Mouse (Mus musculus) ES-E14 (cell line): ENCODE data around the gene Pdzd2. TPM values are rescaled to one million over a fixed set of nuclear protein-coding genes. Genes with fewer than 3 reads are reported as not detected.
A peak's percentile ranks its signal among the peaks of the same experiment; 100 is the strongest.

Experiments
- DNase-seq: peaks from one replicate; pipeline ENCODE4 v3.0.0-alpha.2; 2013; ENCODE audit warnings: low read depth, low spot score
- H3K27ac ChIP-seq: 2 replicates; pipeline ENCODE4 v1.5.1; 2012; ENCODE audit warnings: low read depth, mild to moderate bottlenecking, low read length, moderate library complexity, mixed read lengths; ENCODE audit not compliant: poor library complexity, insufficient read depth, severe bottlenecking
- H3K36me3 ChIP-seq: 2 replicates; pipeline ENCODE4 v1.6.1; 2012; ENCODE audit warnings: mild to moderate bottlenecking, low read length, moderate library complexity, mixed read lengths; ENCODE audit not compliant: control insufficient read depth, poor library complexity, insufficient read depth, severe bottlenecking
- H3K4me1 ChIP-seq, 2 experiments: fragments of 150-350 bp in 1 of 2; sonication (generic) in 1 of 2; 2 replicates each; pipeline ENCODE4 v1.6.1; 2012; ENCODE audit warnings: low read length in 2 of 2, mild to moderate bottlenecking in 1 of 2, mixed read lengths in 1 of 2; ENCODE audit not compliant: control insufficient read depth in 2 of 2, insufficient read depth in 2 of 2, poor library complexity in 1 of 2
- H3K4me3 ChIP-seq, 2 experiments: fragments of 150-350 bp in 1 of 2; sonication (generic) in 1 of 2; 2 replicates each; pipeline ENCODE4 v1.5.1; 2012; ENCODE audit warnings: low read length in 2 of 2, low read depth in 1 of 2, mild to moderate bottlenecking in 1 of 2, mixed read lengths in 1 of 2; ENCODE audit not compliant: insufficient read depth in 1 of 2, poor library complexity in 1 of 2, severe bottlenecking in 1 of 2
- H3K9ac ChIP-seq: 2 replicates; pipeline ENCODE4 v1.6.1; 2012; ENCODE audit warnings: low read depth, mild to moderate bottlenecking, low read length, mixed read lengths; ENCODE audit not compliant: poor library complexity, insufficient read depth, severe bottlenecking
- H3K9me3 ChIP-seq: fragments of 150-350 bp; sonication (generic); 2 replicates; pipeline ENCODE4 v1.6.1; 2012; ENCODE audit warnings: low read depth, mild to moderate bottlenecking, low read length; ENCODE audit not compliant: control insufficient read depth, insufficient read depth
- CHD2 ChIP-seq: IDR thresholded peaks from 2 replicates; pipeline ENCODE4 v1.6.1; 2014; ENCODE audit warnings: mild to moderate bottlenecking, low read depth, low read length, inconsistent platforms
- HCFC1 ChIP-seq: IDR thresholded peaks from 2 replicates; pipeline ENCODE4 v1.6.1; 2012; ENCODE audit warnings: low read length, inconsistent platforms, borderline replicate concordance; ENCODE audit not compliant: insufficient read depth
- MAFK ChIP-seq: IDR thresholded peaks from 2 replicates; pipeline ENCODE4 v1.6.1; 2014; ENCODE audit warnings: mild to moderate bottlenecking, low read depth, low read length, inconsistent platforms; ENCODE audit not compliant: insufficient read depth
- ZC3H11A ChIP-seq: IDR thresholded peaks from 2 replicates; pipeline ENCODE4 v1.6.1; 2012; ENCODE audit warnings: low read depth, mild to moderate bottlenecking, inconsistent platforms, low read length, borderline replicate concordance
- ZNF384 ChIP-seq: IDR thresholded peaks from 2 replicates; pipeline ENCODE4 v1.6.1; 2012; ENCODE audit warnings: low read depth, low read length, inconsistent platforms
- in situ Hi-C, 2 experiments: fragments of 600-800 bp; cut with MboI; formaldehyde crosslinking; loops; one replicate each; pipeline ENCODE4 v1.15.1; 2025; ENCODE audit warnings: low sequenced_read_pairs in 2 of 2, inconsistent platforms in 1 of 2; ENCODE audit not compliant: unreplicated experiment in 2 of 2
- total RNA-seq: library from RNA; depleted of rRNA; stranded (reverse); fragments of 300-350 nt; gene quantifications from 2 replicates; pipeline ENCODE4 v1.2.3, GENCODE M21; 2012

The Pdzd2 gene
- total RNA-seq, 1 experiment = 6.3 TPM

DNA sequence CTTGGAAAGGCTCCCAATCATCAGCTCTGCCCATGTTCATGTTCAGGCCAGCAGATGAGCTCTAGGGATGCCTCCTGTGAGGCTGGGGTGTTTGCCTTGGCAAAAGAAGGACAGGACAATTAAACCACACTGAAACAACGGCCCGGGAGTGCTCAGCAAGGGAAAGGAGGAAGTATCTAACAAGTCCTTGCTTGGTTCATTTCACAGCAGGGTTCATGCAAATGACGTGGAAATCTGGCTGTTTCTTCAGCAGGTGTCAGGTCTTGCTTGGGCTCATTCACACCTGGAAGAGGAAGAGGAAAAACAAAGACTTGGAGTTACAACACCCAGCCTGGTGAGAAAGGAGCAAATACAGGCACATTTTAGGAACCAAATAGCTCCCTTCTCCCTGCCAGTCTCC is 147.1 kb downstream of the Pdzd2 start:
- no peaks in the 10 kb centered on the region for H3K4me1 ChIP-seq
- no peak for DNase-seq
- in situ Hi-C loops = loop anchor here in 1 of 2 experiments (10.0 kb wide), 1 partner anchor 202 kb away; no protein-coding TSS in a partner anchor
- TF ChIP-seq HCFC1 (no peak), ZC3H11A (no peak), ZNF384 (no peak), MAFK (no peak), CHD2 (no peak)
- no peak overlapping the region for H3K27ac ChIP-seq
- no peaks in the 10 kb centered on the region for H3K9me3 ChIP-seq
- H3K4me3 ChIP-seq = no peak overlapping the region
- no peaks in the 10 kb centered on the region for H3K36me3 ChIP-seq
- H3K9ac ChIP-seq = no peak overlapping the region

DNA sequence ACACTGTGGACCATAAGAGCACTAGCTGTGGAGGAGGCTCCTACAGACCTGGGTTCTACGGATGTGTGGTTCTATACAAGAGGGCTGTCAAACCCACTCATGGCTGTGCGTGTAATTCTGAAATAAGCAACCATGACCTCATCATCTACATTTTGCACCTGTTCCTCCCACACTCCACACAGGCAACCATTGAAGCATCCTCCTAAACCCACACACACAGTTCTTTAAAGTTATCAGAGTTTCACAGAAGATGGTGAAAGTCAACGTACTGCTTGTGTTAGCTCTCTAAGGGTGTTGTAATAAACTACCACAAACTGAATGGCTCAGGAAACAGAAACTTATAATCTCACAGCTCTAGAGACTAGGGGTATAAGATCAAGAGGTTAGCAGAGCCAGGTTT is 151.1 kb downstream of the Pdzd2 start:
- in situ Hi-C loops = loop anchor here in 1 of 2 experiments (5.0 kb wide), 1 partner anchor 204 kb away; no protein-coding TSS in a partner anchor

DNA sequence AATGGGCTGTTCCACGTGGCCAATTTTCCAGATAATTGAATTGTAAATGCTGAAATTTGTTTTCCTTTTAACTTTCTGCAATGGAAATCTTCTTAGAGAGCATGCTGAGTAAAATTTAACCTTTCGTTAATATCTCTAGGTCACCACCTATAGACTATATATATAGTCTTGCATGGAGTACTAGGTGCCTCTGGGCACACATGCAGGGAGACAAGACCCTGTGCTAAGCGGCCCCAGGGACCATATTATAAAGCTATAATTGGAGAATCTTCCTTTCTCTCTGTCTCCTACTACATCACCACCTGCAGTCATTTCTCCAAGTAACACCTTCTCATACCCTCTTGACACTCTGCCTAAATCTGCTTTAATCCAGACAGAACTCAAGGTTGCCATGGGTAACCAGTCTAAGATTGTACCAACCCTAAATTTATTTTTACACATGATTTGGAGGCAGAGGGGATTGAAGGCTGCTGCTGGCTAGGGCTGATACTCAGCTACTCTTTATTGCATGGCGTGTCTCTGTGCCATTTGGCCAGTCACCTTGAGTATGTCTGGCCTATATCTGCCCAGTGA is 152.8 kb downstream of the Pdzd2 start:
- DNase-seq = no peak
- H3K4me1 ChIP-seq = no peaks in the 10 kb centered on the region
- TF ChIP-seq HCFC1 (no peak), MAFK (no peak), CHD2 (no peak), ZC3H11A (no peak), ZNF384 (no peak)
- H3K9me3 ChIP-seq = no peaks in the 10 kb centered on the region
- H3K27ac ChIP-seq = no peak overlapping the region
- no peak overlapping the region for H3K4me3 ChIP-seq
- no peaks in the 10 kb centered on the region for H3K36me3 ChIP-seq
- in situ Hi-C loops = loop anchor here in 1 of 2 experiments (5.0 kb wide), 1 partner anchor 205 kb away; no protein-coding TSS in a partner anchor
- no peak overlapping the region for H3K9ac ChIP-seq

More for the DNA sequence above, 151.1 kb downstream of the Pdzd2 start:
- Histone ChIP-seq H3K36me3 (no peaks in the 10 kb centered on the region), H3K9me3 (no peaks in the 10 kb centered on the region), H3K4me3 (no peak overlapping the region), H3K9ac (no peak overlapping the region), H3K4me1 (no peaks in the 10 kb centered on the region), H3K27ac (no peak overlapping the region)
- TF ChIP-seq MAFK (no peak), CHD2 (no peak), ZC3H11A (no peak), ZNF384 (no peak), HCFC1 (no peak)
- no peak for DNase-seq

DNA sequence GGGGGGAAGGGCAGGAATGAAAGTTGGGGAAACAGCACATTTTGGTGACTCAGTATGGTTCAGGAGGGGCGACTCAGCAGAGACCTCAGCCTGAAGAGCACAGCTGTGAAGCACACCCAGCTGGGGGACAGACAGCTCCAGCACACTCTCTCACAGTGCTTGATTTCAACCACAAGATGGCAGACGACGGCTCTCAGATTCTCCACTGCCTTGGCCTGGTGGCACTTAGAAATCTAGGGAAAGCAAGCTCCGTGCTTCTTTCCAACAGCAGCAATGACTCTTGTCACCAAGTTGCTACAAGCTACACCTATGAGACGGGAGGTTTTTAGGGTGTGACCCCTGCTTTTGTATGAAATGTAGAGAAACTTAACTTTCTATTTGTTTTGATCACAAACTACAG is 153.6 kb downstream of the Pdzd2 start:
- in situ Hi-C loops = loop anchor here in 1 of 2 experiments (5.0 kb wide), 1 partner anchor 206 kb away; no protein-coding TSS in a partner anchor
- no peaks in the 10 kb centered on the region for H3K9me3 ChIP-seq
- H3K9ac ChIP-seq = no peak overlapping the region
- no peaks in the 10 kb centered on the region for H3K36me3 ChIP-seq
- peak; percentile 49 for DNase-seq
- H3K4me3 ChIP-seq = no peak overlapping the region
- H3K4me1 ChIP-seq = no peaks in the 10 kb centered on the region
- H3K27ac ChIP-seq = no peak overlapping the region
- TF ChIP-seq CHD2 (no peak), ZC3H11A (peak; percentile 94), HCFC1 (no peak), ZNF384 (no peak)
